Mouse (Mus musculus) adipocyte (in vitro differentiated cells): ENCODE measurements at regions not wholly inside any gene's neighbourhood (a gene's known extent, or its start where the extent isn't known, plus 50 kb on each side); places are given as distances from the start of the nearest gene placed in this dataset.

Experiments used
- DNase-seq: peaks from one replicate; pipeline ENCODE4 v3.0.0-alpha.2; 2016; ENCODE audit warnings: low spot score

GRCm38 (mm10) chr1:51531360-51531759 lies 53.1 kb upstream of the Nabp1 start:
- DNase-seq = no peak

- DNase-seq = peak; percentile 51
Measured at GRCm38 (mm10) chr1:51530191-51530926, 52.1 kb upstream of the Nabp1 start.

GRCm38 (mm10) chr1:51529653-51530052 lies 51.4 kb upstream of the Nabp1 start:
- no peak for DNase-seq

GRCm38 (mm10) chr1:51528671-51529070 lies 50.4 kb upstream of the Nabp1 start:
- no peak for DNase-seq
